Mouse (Mus musculus): ENCODE data around the gene Spag6l. TPM values are rescaled to one million over a fixed set of nuclear protein-coding genes. Genes with fewer than 3 reads are reported as not detected.

Spag6l gene
- total RNA-seq, 2 experiments from 2014 or later = 0.24 to 0.27 TPM

Other genes with a start within 250 kb of the Spag6l start
- gene Fgd4, start 228.9 kb downstream of the Spag6l start, total RNA-seq (2021) = 10 to 100 TPM; 12.6 to 16.6 TPM
- not detected for gene Olfr19, start 153.1 kb downstream of the Spag6l start, total RNA-seq (2021)
- gene Igll1, start 34.5 kb upstream of the Spag6l start, total RNA-seq (2021) = 1 to 10 TPM in 1 of 2 experiments, under 1 TPM in 1; 0.61 to 1.3 TPM
- gene Top3b, start 41.3 kb upstream of the Spag6l start, total RNA-seq (2021) = 10 to 100 TPM; 58.1 to 69.8 TPM
- gene Vpreb1, start 41.4 kb upstream of the Spag6l start, total RNA-seq (2021) = 1 to 10 TPM in 1 of 2 experiments, under 1 TPM in 1; 0.55 to 1.2 TPM
- gene Ppm1f, start 67.0 kb upstream of the Spag6l start, total RNA-seq (2021) = 10 to 100 TPM; 39.3 to 40.3 TPM
- 100 to 1,000 TPM; 154 to 160 TPM for gene Mapk1, start 153.9 kb upstream of the Spag6l start, total RNA-seq (2021)
- gene Ypel1, start 240.2 kb upstream of the Spag6l start, total RNA-seq (2021) = 1 to 10 TPM; 6.2 to 9.4 TPM